Mouse (Mus musculus): ENCODE measurements around the gene Btbd35f11. TPM values are rescaled to one million over a fixed set of nuclear protein-coding genes. Genes with fewer than 3 reads are reported as not detected.
"Not testable (repeated sequence)": the region's sequence is repeated elsewhere in the genome, so short reads cannot be mapped to it uniquely, and the experiment has no call there.

Btbd35f11 gene
- polyA plus RNA-seq (2015; fragmentation: Nextera tagmentation; extraction: Ambion mirVana): not detected in 2 replicates

DNA sequence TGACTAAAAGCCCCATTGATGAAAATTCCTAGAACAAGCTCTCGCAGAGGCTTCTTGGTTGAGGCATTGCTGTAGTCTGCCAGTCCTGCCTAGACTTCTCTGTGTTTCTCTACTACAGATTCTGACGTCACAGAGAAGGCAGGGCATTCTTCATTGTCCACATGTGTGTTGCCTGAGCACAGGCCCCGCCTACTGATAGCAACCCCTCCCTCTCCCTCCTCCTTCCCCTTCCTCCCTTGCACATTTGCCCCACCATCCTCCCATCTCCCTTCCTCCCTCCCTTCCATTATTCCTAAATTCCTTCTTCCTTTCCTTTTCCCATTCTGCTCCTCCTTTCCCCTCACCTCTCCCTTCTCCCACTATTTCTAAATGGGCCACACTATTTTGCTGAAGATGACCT lies at the start of gene Btbd35f11:
Gene Btbd35f11, minus strand, starts transcription at position 101 of the 400 bp plus-strand sequence.
- 77% methylated on average over 2 of the region's 3 CpGs for WGBS
- not testable (repeated sequence) for H3K4me1 ChIP-seq (replicated peaks); H3K27me3 ChIP-seq; H3K36me3 ChIP-seq; H3K9me3 ChIP-seq; ATAC-seq; H3K4me3 ChIP-seq (replicated peaks); H3K27ac ChIP-seq; H3K4me2 ChIP-seq (replicated peaks); H3K9ac ChIP-seq (replicated peaks)

DNA sequence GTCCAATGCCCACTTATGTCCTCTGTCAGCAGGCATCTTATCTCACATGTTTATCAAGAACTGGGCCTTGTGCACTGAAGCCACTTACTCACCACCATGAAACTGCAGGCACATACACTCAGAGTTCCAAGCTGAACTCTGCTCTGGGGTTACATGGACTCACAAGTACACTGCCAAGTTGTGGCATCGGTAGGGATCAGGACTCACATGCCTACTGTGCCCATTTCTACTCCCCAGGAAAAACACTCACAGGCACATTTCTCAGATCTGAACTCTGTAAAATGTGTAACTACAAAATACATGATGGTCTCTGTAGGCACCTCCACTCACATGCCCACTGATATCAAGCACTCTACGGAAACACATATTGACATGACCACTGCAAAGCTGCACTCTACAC lies 33.5 kb downstream of the Btbd35f11 start:
- not testable (repeated sequence) for H3K27ac ChIP-seq; H3K27me3 ChIP-seq; ATAC-seq; H3K4me1 ChIP-seq (replicated peaks); H3K9me3 ChIP-seq; H3K9ac ChIP-seq (replicated peaks); H3K4me2 ChIP-seq (replicated peaks); H3K4me3 ChIP-seq (replicated peaks); H3K36me3 ChIP-seq
- WGBS: 100% methylated on average over 1 of the region's 2 CpGs

Other genes starting within 250 kb of the Btbd35f11 start
- not detected in 2 replicates for gene Btbd35f24, start 247.9 kb downstream of the Btbd35f11 start, polyA plus RNA-seq (2015; fragmentation: Nextera tagmentation; extraction: Ambion mirVana)

Measured in midbrain, embryonic 13.5 days (tissue).